Mouse (Mus musculus): ENCODE measurements at regions not wholly inside any gene's neighbourhood (a gene's known extent, or its start where the extent isn't known, plus 50 kb on each side); places are given as distances from the start of the nearest gene placed in this dataset.

GRCm38 (mm10) chr15:51635129-51635920 lies 2249.4 kb upstream of the Gm7489 start:
- TF ChIP-seq POLR2A (IDR thresholded peaks at IDR 0.05; ENCODE audit: control insufficient read depth, low read depth, low read length) (no peak), CTCF (IDR thresholded peaks at IDR 0.05; ENCODE audit: control insufficient read depth, insufficient read depth, insufficient replicate concordance, low read depth, low read length) (no peak)
- H3K4me3 ChIP-seq (ENCODE audit: control insufficient read depth, low read depth, low read length) = peak overlapping the region; percentile 14

GRCm38 (mm10) chr15:51637570-51637969 lies 2247.1 kb upstream of the Gm7489 start:
- H3K36me3 ChIP-seq (ENCODE audit: control insufficient read depth, insufficient read depth, low read length) = no peaks in the 10 kb centered on the region
- no peaks in the 10 kb centered on the region for H3K27me3 ChIP-seq (ENCODE audit: control insufficient read depth, insufficient read depth, low read length)
- H3K4me1 ChIP-seq (ENCODE audit: control insufficient read depth, insufficient read depth, low read length) = peaks cover 3% of the 10 kb centered on the region
- no peak overlapping the region for H3K4me3 ChIP-seq (ENCODE audit: control insufficient read depth, low read depth, low read length)
- no peak overlapping the region for H3K27ac ChIP-seq (ENCODE audit: control insufficient read depth, insufficient read depth, low read depth, low read length)
- no peak for TF ChIP-seq POLR2A (IDR thresholded peaks at IDR 0.05; ENCODE audit: control insufficient read depth, low read depth, low read length)

More at GRCm38 (mm10) chr15:51635129-51635920, 2249.4 kb upstream of the Gm7489 start:
- H3K27me3 ChIP-seq (ENCODE audit: control insufficient read depth, insufficient read depth, low read length) = no peaks in the 10 kb centered on the region
- H3K4me1 ChIP-seq (ENCODE audit: control insufficient read depth, insufficient read depth, low read length) = peaks cover 3% of the 10 kb centered on the region
- no peak overlapping the region for H3K27ac ChIP-seq (ENCODE audit: control insufficient read depth, insufficient read depth, low read depth, low read length)
- H3K36me3 ChIP-seq (ENCODE audit: control insufficient read depth, insufficient read depth, low read length) = no peaks in the 10 kb centered on the region

GRCm38 (mm10) chr15:51643772-51644311 lies 2240.9 kb upstream of the Gm7489 start:
- H3K27me3 ChIP-seq (ENCODE audit: control insufficient read depth, insufficient read depth, low read length) = no peaks in the 10 kb centered on the region
- H3K4me3 ChIP-seq (ENCODE audit: control insufficient read depth, low read depth, low read length) = no peak overlapping the region
- H3K27ac ChIP-seq (ENCODE audit: control insufficient read depth, insufficient read depth, low read depth, low read length) = no peak overlapping the region
- no peaks in the 10 kb centered on the region for H3K4me1 ChIP-seq (ENCODE audit: control insufficient read depth, insufficient read depth, low read length)
- TF ChIP-seq CTCF (IDR thresholded peaks at IDR 0.05; ENCODE audit: control insufficient read depth, insufficient read depth, insufficient replicate concordance, low read depth, low read length) (no peak), POLR2A (IDR thresholded peaks at IDR 0.05; ENCODE audit: control insufficient read depth, low read depth, low read length) (no peak)
- H3K36me3 ChIP-seq (ENCODE audit: control insufficient read depth, insufficient read depth, low read length) = no peaks in the 10 kb centered on the region

GRCm38 (mm10) chr15:51646304-51646703 lies 2238.4 kb upstream of the Gm7489 start:
- H3K36me3 ChIP-seq (ENCODE audit: control insufficient read depth, insufficient read depth, low read length) = no peaks in the 10 kb centered on the region
- no peaks in the 10 kb centered on the region for H3K4me1 ChIP-seq (ENCODE audit: control insufficient read depth, insufficient read depth, low read length)
- H3K27me3 ChIP-seq (ENCODE audit: control insufficient read depth, insufficient read depth, low read length) = no peaks in the 10 kb centered on the region
- no peak overlapping the region for H3K27ac ChIP-seq (ENCODE audit: control insufficient read depth, insufficient read depth, low read depth, low read length)
- no peak overlapping the region for H3K4me3 ChIP-seq (ENCODE audit: control insufficient read depth, low read depth, low read length)
- TF ChIP-seq POLR2A (IDR thresholded peaks at IDR 0.05; ENCODE audit: control insufficient read depth, low read depth, low read length) = no peak
- no peak for TF ChIP-seq CTCF (IDR thresholded peaks at IDR 0.05; ENCODE audit: control insufficient read depth, insufficient read depth, insufficient replicate concordance, low read depth, low read length)

GRCm38 (mm10) chr15:51652497-51652896 lies 2232.2 kb upstream of the Gm7489 start:
- TF ChIP-seq CTCF (IDR thresholded peaks at IDR 0.05; ENCODE audit: control insufficient read depth, insufficient read depth, insufficient replicate concordance, low read depth, low read length) = no peak
- TF ChIP-seq POLR2A (IDR thresholded peaks at IDR 0.05; ENCODE audit: control insufficient read depth, low read depth, low read length) = no peak
- Histone ChIP-seq H3K4me1 (ENCODE audit: control insufficient read depth, insufficient read depth, low read length) (no peaks in the 10 kb centered on the region), H3K4me3 (ENCODE audit: control insufficient read depth, low read depth, low read length) (no peak overlapping the region), H3K27ac (ENCODE audit: control insufficient read depth, insufficient read depth, low read depth, low read length) (no peak overlapping the region), H3K27me3 (ENCODE audit: control insufficient read depth, insufficient read depth, low read length) (no peaks in the 10 kb centered on the region), H3K36me3 (ENCODE audit: control insufficient read depth, insufficient read depth, low read length) (no peaks in the 10 kb centered on the region)

- Histone ChIP-seq H3K4me3 (ENCODE audit: control insufficient read depth, low read depth, low read length) (no peak overlapping the region), H3K27ac (ENCODE audit: control insufficient read depth, insufficient read depth, low read depth, low read length) (no peak overlapping the region), H3K27me3 (ENCODE audit: control insufficient read depth, insufficient read depth, low read length) (no peaks in the 10 kb centered on the region), H3K4me1 (ENCODE audit: control insufficient read depth, insufficient read depth, low read length) (no peaks in the 10 kb centered on the region), H3K36me3 (ENCODE audit: control insufficient read depth, insufficient read depth, low read length) (no peaks in the 10 kb centered on the region)
- no peak for TF ChIP-seq CTCF (IDR thresholded peaks at IDR 0.05; ENCODE audit: control insufficient read depth, insufficient read depth, insufficient replicate concordance, low read depth, low read length)
- no peak for TF ChIP-seq POLR2A (IDR thresholded peaks at IDR 0.05; ENCODE audit: control insufficient read depth, low read depth, low read length)
Observed at GRCm38 (mm10) chr15:51657621-51658020, 2227.1 kb upstream of the Gm7489 start.

- Histone ChIP-seq H3K27me3 (ENCODE audit: control insufficient read depth, insufficient read depth, low read length) (no peaks in the 10 kb centered on the region), H3K4me1 (ENCODE audit: control insufficient read depth, insufficient read depth, low read length) (peaks cover 2% of the 10 kb centered on the region; the same call in 1 of the 2 replicates), H3K4me3 (ENCODE audit: control insufficient read depth, low read depth, low read length) (no peak overlapping the region), H3K36me3 (ENCODE audit: control insufficient read depth, insufficient read depth, low read length) (no peaks in the 10 kb centered on the region), H3K27ac (ENCODE audit: control insufficient read depth, insufficient read depth, low read depth, low read length) (no peak overlapping the region)
- TF ChIP-seq CTCF (IDR thresholded peaks at IDR 0.05; ENCODE audit: control insufficient read depth, insufficient read depth, insufficient replicate concordance, low read depth, low read length) (no peak), POLR2A (IDR thresholded peaks at IDR 0.05; ENCODE audit: control insufficient read depth, low read depth, low read length) (no peak)
Observed at GRCm38 (mm10) chr15:51668340-51668739, 2216.4 kb upstream of the Gm7489 start.

All from testis, adult 2 months (tissue).